11 mouse cellular contexts compared by ENCODE assay signal in the genomic region with DNA sequence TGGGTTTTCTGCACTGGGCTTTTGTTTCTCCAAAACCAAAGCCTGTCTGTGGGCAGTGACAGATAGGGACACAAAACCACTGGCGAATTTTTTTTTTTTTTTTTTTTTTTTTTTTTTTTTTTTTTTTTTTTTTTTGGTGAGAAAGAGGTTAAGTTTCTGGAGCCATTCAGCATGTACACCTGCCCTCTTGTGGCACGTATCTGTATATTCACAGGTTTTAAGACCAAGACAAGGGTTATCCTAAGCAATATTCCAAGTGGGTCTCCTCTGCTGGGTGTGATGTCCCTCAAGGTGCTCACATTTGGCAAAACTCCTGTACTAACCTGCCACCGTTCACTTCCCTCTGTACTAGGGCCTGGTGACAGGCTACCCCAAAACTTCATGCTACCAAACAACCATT. TPM values are rescaled to one million over a fixed set of nuclear protein-coding genes. Genes with fewer than 3 reads are reported as not detected.
A peak's percentile ranks its signal among the peaks of the same experiment; 100 is the strongest.
DNase-seq lines count a peak whose midpoint lies in the region; ATAC-seq and TF ChIP-seq lines count a peak whose summit lies in the region.
"Had no signal": no experiment of that assay in that cellular context is flagged by ENCODE, and none has a peak within 500 bp of the region (broad histone marks: within the 10 kb centered on the region; RNA-seq: fewer than 3 reads in every experiment).

No protein-coding gene starts in this region.

- no peak overlapping the region for H3K4me3 ChIP-seq in heart, postnatal 0 days (ENCODE audit: low read depth, low read length)
- H3K4me3 ChIP-seq in liver, postnatal 0 days (ENCODE audit: low read depth, low read length), result no peak overlapping the region
- H3K4me3 ChIP-seq in liver, embryonic 11.5 days (ENCODE audit: low read depth, low read length), result no peak overlapping the region
- H3K4me3 ChIP-seq: liver, embryonic 13.5 days had no signal

- no peaks in the 10 kb centered on the region for H3K27me3 ChIP-seq in heart, postnatal 0 days (ENCODE audit: control insufficient read depth, insufficient read depth, low read length)
- H3K27me3 ChIP-seq in liver, postnatal 0 days (ENCODE audit: insufficient read depth, low read length), result no peaks in the 10 kb centered on the region
- H3K27me3 ChIP-seq in liver, embryonic 11.5 days (replicated peaks; ENCODE audit: control insufficient read depth, insufficient read depth, low read length), result no peaks in the 10 kb centered on the region
- H3K27me3 ChIP-seq: liver, embryonic 13.5 days had no signal

- DNase-seq in heart, postnatal 0 days (ENCODE audit: low spot score), result peak; percentile 8
- DNase-seq in heart, adult 9 months (ENCODE audit: low spot score in 2 of 2), result no peak
- DNase-seq in liver, postnatal 0 days, result no peak
- no peak for DNase-seq in liver, embryonic 11.5 days (ENCODE audit: low spot score)
- peak; percentile 27 for DNase-seq in cerebellum, adult 11-12 months
- DNase-seq in thymus, adult 18-20 months, result no peak
- DNase-seq in gastrocnemius, postnatal 25 days, result no peak
- DNase-seq: gastrocnemius, postnatal 14 days; liver, embryonic 13.5 days; thymus, postnatal 14 days had no signal

- H3K4me2 ChIP-seq in heart, postnatal 0 days (ENCODE audit: low read depth, low read length), result no peak overlapping the region
- no peak overlapping the region for H3K4me2 ChIP-seq in liver, postnatal 0 days (ENCODE audit: low read depth, low read length)
- H3K4me2 ChIP-seq in liver, embryonic 11.5 days, result no peak overlapping the region
- H3K4me2 ChIP-seq: liver, embryonic 13.5 days had no signal

- 19% methylated on average over 3 of the region's 3 CpGs for WGBS in heart, postnatal 0 days
- 35% methylated on average over 2 of the region's 3 CpGs for WGBS in liver, postnatal 0 days (ENCODE audit: insufficient replicate concordance)
- 31% methylated on average over 3 of the region's 3 CpGs for WGBS in liver, embryonic 11.5 days

- no peak for TF ChIP-seq EP300 in heart, postnatal 0 days (IDR thresholded peaks at IDR 0.05; ENCODE audit: low read depth)
- no peak for TF ChIP-seq EP300 in liver, postnatal 0 days (IDR thresholded peaks at IDR 0.05; ENCODE audit: low read depth)

- peak; percentile 28; the same call in 1 of the 2 replicates for TF ChIP-seq CTCF in heart, postnatal 0 days (IDR thresholded peaks at IDR 0.05; ENCODE audit: low read depth)
- peak; percentile 36 for TF ChIP-seq CTCF in liver, postnatal 0 days (IDR thresholded peaks at IDR 0.05; ENCODE audit: low read depth)

- H3K4me1 ChIP-seq in heart, postnatal 0 days (ENCODE audit: control insufficient read depth, insufficient read depth), result no peaks in the 10 kb centered on the region
- no peaks in the 10 kb centered on the region for H3K4me1 ChIP-seq in liver, postnatal 0 days (ENCODE audit: insufficient read depth)
- H3K4me1 ChIP-seq in liver, embryonic 11.5 days (replicated peaks; ENCODE audit: control insufficient read depth, insufficient read depth, low read length), result no peaks in the 10 kb centered on the region

- no peak overlapping the region for H3K27ac ChIP-seq in heart, postnatal 0 days (ENCODE audit: low read depth)
- H3K27ac ChIP-seq in liver, postnatal 0 days (ENCODE audit: low read depth), result no peak overlapping the region
- H3K27ac ChIP-seq in liver, embryonic 11.5 days (ENCODE audit: low read depth, low read length), result no peak overlapping the region
- H3K27ac ChIP-seq: liver, embryonic 13.5 days had no signal

- ATAC-seq in heart, postnatal 0 days (ENCODE audit: insufficient read depth, low read depth), result no peak
- ATAC-seq in liver, postnatal 0 days, result no peak
- ATAC-seq in liver, embryonic 11.5 days (replicated peaks; ENCODE audit: low FRiP score), result no peak
- ATAC-seq in megakaryocyte-erythroid progenitor cell, adult 5-6 weeks (replicated peaks; ENCODE audit: low FRiP score, low TSS enrichment, poor library complexity, severe bottlenecking), result 0 out of 2 replicates have a peak, but pooled peaks have one; percentile 55

- no peaks in the 10 kb centered on the region for H3K9me3 ChIP-seq in heart, postnatal 0 days (replicated peaks; ENCODE audit: control insufficient read depth, low read length)
- no peaks in the 10 kb centered on the region for H3K9me3 ChIP-seq in liver, postnatal 0 days (ENCODE audit: low read length)
- no peaks in the 10 kb centered on the region for H3K9me3 ChIP-seq in liver, embryonic 11.5 days (ENCODE audit: control insufficient read depth, low read length)
- H3K9me3 ChIP-seq: liver, embryonic 13.5 days had no signal

- no peaks in the 10 kb centered on the region for H3K36me3 ChIP-seq in heart, postnatal 0 days (replicated peaks; ENCODE audit: control insufficient read depth, insufficient read depth, low read length)
- no peaks in the 10 kb centered on the region for H3K36me3 ChIP-seq in liver, postnatal 0 days (replicated peaks; ENCODE audit: insufficient read depth, low read length)
- H3K36me3 ChIP-seq in liver, embryonic 11.5 days (ENCODE audit: control insufficient read depth, insufficient read depth, low read length), result no peaks in the 10 kb centered on the region
- H3K36me3 ChIP-seq: liver, embryonic 13.5 days had no signal

- H3K9ac ChIP-seq in heart, postnatal 0 days (replicated peaks; ENCODE audit: low read depth, low read length), result no peak overlapping the region
- H3K9ac ChIP-seq in liver, postnatal 0 days (replicated peaks), result no peak overlapping the region
- no peak overlapping the region for H3K9ac ChIP-seq in liver, embryonic 11.5 days (ENCODE audit: low read depth, low read length)
- H3K9ac ChIP-seq: liver, embryonic 13.5 days had no signal

RNA-seq across cellular contexts. Expression of gene Tex36, which starts 30.0 kb away (rescaled TPM):
- total RNA-seq in heart, postnatal 0 days (2014; rRNA removed; ENCODE audit: low replicate concordance), result not detected in 2 replicates
- not detected in 2 replicates for polyA plus RNA-seq in heart, postnatal 0 days (2015; fragmentation: Nextera tagmentation; extraction: Ambion mirVana)
- not detected in 2 replicates for polyA plus RNA-seq in liver, postnatal 0 days (2015; fragmentation: Nextera tagmentation; extraction: Ambion mirVana)
- not detected in 2 replicates for polyA plus RNA-seq in liver, embryonic 11.5 days (2014; fragmentation: Nextera tagmentation; extraction: Ambion mirVana)
- total RNA-seq in megakaryocyte-erythroid progenitor cell, adult 5-6 weeks (2014; fragmentation: Nextera tagmentation), result not detected in 2 replicates
- total RNA-seq in megakaryocyte-erythroid progenitor cell, adult 5-6 weeks (2017), result not detected in 2 replicates
- not detected for total RNA-seq in gastrocnemius, postnatal 25 days (2021)
- total RNA-seq: gastrocnemius, postnatal 14 days had no signal
- polyA plus RNA-seq: liver, embryonic 13.5 days had no signal

Comparison
In these comparisons a context has a peak if more than half of its experiments do, and no peak if none do; other contexts are left out.
1. DNase-seq: peak in heart, postnatal 0 days (single experiment) and cerebellum, adult 11-12 months (single experiment); none in heart, adult 9 months (0 of 2), liver, postnatal 0 days (single experiment), liver, embryonic 11.5 days (single experiment), thymus, adult 18-20 months (0 of 2) and gastrocnemius, postnatal 25 days (single experiment).